Mouse (Mus musculus): ENCODE results near the gene Pllp. TPM values are rescaled to one million over a fixed set of nuclear protein-coding genes. Genes with fewer than 3 reads are reported as not detected.

Pllp gene
- polyA plus RNA-seq, 1 experiment from 2014 or later = 0.20 TPM

DNA sequence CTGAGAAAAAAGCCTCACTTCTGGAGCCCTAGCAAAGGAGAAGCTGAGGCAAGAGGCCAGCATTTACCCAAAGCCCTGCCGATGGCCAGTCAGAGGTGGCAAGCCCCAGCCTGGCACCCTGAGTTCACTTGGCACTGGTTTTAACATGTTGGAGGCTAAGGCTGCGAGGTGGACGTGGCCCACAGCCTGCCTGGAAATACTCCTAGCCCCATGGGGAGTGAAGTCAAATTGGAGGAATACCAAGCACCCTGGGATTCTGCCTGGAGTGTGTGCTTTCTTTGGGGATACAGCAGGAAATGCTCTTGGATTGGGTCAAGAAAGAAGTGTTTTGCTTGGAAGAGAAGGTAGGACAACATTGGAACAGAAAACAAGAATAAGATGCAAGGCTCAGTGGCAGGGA, 19.8 kb upstream of the Pllp start:
- no peaks in the 10 kb centered on the region for H3K9me3 ChIP-seq
- WGBS = 77% methylated on average over 3 of the region's 3 CpGs
- H3K4me1 ChIP-seq = 0 out of 2 replicates have a peak, but pooled peaks cover 3% of the 10 kb centered on the region
- H3K36me3 ChIP-seq (replicated peaks) = no peaks in the 10 kb centered on the region
- H3K27me3 ChIP-seq (ENCODE audit: poor library complexity, severe bottlenecking) = no peaks in the 10 kb centered on the region
- no peak overlapping the region for H3K4me3 ChIP-seq
- no peak for DNase-seq (ENCODE audit: extremely low spot score, low spot score)
- no peak overlapping the region for H3K27ac ChIP-seq

DNA sequence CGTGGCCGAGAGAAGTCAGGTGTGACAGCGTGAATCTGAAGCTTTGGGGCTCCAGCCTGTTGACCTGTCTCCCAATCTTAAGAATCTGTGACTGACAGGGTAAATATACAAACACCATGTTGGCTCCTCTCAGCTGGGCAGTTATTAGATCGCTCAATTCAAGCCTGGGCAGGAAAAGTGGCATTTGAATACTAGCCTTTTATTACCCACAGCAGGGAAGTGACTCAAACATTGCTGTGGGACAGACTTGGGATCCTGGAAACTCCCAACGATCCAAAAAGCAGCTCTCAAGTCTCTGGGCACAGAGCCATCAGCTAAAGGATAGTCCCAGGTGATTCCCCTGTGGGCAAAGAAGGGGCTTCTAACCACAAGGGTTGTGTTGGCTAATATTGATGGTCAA, 18.5 kb upstream of the Pllp start:
- 65% methylated on average over 5 of the region's 5 CpGs for WGBS
- H3K9me3 ChIP-seq = no peaks in the 10 kb centered on the region
- H3K4me1 ChIP-seq = peaks cover 8% of the 10 kb centered on the region
- DNase-seq (ENCODE audit: extremely low spot score, low spot score) = no peak
- no peak overlapping the region for H3K27ac ChIP-seq
- H3K4me3 ChIP-seq = no peak overlapping the region
- no peaks in the 10 kb centered on the region for H3K27me3 ChIP-seq (ENCODE audit: poor library complexity, severe bottlenecking)
- H3K36me3 ChIP-seq (replicated peaks) = no peaks in the 10 kb centered on the region

DNA sequence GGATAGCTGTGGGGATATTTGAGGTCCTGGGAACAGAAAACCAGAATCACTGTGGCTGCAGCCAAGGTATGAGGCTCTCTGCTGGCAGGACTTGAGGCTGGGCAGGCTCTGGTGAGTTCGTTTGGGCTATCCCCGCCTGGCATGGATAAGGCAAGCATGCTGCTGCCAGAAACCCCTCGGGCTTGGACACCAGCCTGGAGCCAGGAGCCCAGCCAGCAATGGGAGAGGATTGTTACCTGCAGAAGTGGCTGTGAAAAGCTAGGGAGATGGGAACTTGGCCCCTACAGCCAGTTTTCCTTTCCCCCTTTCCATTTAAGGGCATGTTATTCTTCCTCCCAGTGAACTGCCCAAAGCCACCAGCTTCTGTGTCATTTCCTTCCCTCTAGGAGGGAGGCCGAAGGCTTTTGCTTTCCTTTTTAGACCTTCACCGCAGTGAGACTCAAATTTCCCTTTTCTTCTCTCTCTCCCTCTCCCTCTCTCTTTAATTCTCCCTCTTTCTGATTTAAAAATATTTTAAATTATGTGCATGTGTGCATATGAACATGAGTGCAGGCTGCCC, 15.2 kb upstream of the Pllp start:
- 69% methylated on average over 5 of the region's 5 CpGs for WGBS
- no peaks in the 10 kb centered on the region for H3K9me3 ChIP-seq
- H3K36me3 ChIP-seq (replicated peaks) = no peaks in the 10 kb centered on the region
- H3K27ac ChIP-seq = 0 out of 2 replicates have a peak overlapping the region, but pooled peaks have one; percentile 30
- H3K4me1 ChIP-seq = peaks cover 13% of the 10 kb centered on the region
- no peak overlapping the region for H3K4me3 ChIP-seq
- no peak for DNase-seq (ENCODE audit: extremely low spot score, low spot score)
- no peaks in the 10 kb centered on the region for H3K27me3 ChIP-seq (ENCODE audit: poor library complexity, severe bottlenecking)

DNA sequence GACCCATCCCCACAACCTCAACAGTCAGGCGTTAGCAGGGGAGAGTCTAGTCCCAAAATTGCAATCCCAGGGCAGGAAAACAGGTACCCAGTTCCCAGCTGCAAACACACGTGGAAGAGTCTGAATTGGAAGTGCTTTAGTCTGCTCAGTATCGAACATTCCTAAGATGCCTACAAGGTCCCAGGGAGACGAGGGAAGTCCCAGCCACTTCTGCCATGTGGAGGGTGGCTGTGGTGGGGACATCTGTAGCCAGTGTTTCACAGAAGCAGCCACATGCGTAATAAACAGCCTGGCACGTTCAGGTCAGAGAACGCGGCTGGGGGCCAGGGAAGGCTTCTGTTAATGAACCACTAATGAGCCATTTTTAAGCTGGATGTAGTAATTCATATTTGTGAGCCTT, 14.3 kb upstream of the Pllp start:
- Histone ChIP-seq H3K27ac (no peak overlapping the region), H3K9me3 (no peaks in the 10 kb centered on the region), H3K4me3 (no peak overlapping the region), H3K27me3 (ENCODE audit: poor library complexity, severe bottlenecking) (peaks cover 6% of the 10 kb centered on the region), H3K36me3 (replicated peaks) (no peaks in the 10 kb centered on the region), H3K4me1 (peaks cover 19% of the 10 kb centered on the region)
- 65% methylated on average over 8 of the region's 8 CpGs for WGBS
- DNase-seq (ENCODE audit: extremely low spot score, low spot score) = no peak

DNA sequence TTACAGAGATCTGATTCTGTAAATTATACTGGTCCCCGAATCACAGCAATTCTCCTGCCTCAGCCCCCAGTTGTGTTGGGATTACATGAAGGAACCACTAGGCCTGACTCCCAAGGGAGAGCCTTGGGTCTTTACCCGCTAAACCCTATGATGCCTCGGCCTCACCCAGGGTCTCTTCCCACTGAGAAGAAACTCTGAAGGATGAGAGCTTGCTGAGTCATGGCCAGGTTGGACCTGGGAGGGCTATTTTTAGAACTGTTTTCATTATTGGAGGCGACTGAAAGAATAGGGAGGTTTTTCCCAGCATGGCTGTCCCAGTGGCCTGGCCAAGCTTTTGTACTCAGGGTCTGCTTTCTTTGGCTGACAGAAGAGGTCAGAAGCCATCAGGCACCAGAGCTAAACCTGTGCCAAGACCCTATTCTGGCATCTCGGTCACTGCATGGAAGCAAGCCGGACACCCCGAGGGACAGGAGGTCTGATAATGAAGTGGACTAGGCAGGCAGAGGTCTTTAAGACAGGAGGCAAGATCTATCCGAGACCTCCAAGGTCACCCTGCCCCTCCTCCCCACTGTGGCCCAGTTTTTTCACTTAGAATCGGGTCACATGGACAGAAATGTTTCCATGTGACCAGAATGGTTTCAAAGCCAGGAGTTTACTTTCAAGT, 10.8 kb upstream of the Pllp start:
- H3K27me3 ChIP-seq (ENCODE audit: poor library complexity, severe bottlenecking) = peaks cover 10% of the 10 kb centered on the region
- H3K9me3 ChIP-seq = no peaks in the 10 kb centered on the region
- no peak overlapping the region for H3K4me3 ChIP-seq
- WGBS = 84% methylated on average over 9 of the region's 9 CpGs
- H3K4me1 ChIP-seq = peaks cover 21% of the 10 kb centered on the region
- no peak for DNase-seq (ENCODE audit: extremely low spot score, low spot score)
- no peak overlapping the region for H3K27ac ChIP-seq
- no peaks in the 10 kb centered on the region for H3K36me3 ChIP-seq (replicated peaks)

DNA sequence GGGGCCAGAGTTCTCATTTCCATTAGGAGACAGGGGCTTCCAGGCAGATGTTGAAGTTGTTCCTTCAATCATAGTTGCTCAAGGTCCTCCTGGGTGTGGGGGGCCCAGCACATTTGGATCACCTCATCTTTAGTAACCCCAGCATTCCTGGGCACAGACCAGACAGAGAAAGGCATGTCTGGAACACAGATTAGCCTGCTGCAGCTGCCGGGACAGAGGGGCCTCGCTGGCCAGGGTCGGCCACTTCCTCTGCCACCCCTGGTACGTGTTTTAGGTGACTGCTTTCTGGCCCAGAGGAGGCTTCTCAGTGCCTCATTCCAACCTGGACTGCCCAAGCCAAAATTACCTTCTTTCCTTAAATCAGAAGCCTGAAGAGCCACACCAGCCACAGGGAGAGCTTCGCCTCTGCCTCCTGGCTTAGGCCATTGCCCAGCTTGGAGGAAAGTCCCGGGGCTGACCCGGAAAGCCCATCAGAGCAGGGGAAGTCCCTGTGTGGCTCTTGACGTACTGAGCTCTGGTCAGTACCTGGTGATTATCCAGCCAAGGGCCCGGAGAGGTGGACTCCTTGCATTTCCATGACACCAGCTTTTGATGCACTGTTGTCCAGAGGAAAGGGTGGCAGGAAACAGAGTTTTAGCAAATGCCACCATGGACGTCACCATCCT, 9.6 kb upstream of the Pllp start:
- Histone ChIP-seq H3K4me3 (no peak overlapping the region), H3K27me3 (ENCODE audit: poor library complexity, severe bottlenecking) (peaks cover 10% of the 10 kb centered on the region), H3K9me3 (no peaks in the 10 kb centered on the region), H3K27ac (no peak overlapping the region), H3K36me3 (replicated peaks) (no peaks in the 10 kb centered on the region), H3K4me1 (peaks cover 21% of the 10 kb centered on the region)
- whole genome bisulfite sequencing = 85% methylated on average over 10 of the region's 10 CpGs
- no peak for DNase-seq (ENCODE audit: extremely low spot score, low spot score)

DNA sequence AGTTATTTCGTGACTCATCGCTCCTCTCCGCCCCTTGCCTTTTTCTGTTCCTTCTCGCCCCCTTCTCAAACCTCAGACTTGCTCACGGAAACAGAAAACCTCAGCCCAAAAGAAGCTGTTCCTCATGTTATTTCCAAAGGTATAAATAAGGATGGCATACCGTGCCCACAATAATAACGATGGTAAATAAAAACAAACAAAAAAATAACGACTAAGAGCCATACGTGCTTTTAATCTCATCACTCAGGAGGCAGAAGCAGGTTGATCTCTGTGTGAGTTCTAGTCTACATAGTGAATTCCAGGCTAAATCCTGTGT, 8.5 kb upstream of the Pllp start:
- WGBS = 23% methylated on average over 9 of the region's 9 CpGs
- Histone ChIP-seq H3K4me1 (peaks cover 15% of the 10 kb centered on the region), H3K27me3 (ENCODE audit: poor library complexity, severe bottlenecking) (peaks cover 10% of the 10 kb centered on the region), H3K4me3 (peak overlapping the region; percentile 63), H3K27ac (peak overlapping the region; percentile 73), H3K36me3 (replicated peaks) (no peaks in the 10 kb centered on the region), H3K9me3 (no peaks in the 10 kb centered on the region)
- DNase-seq (ENCODE audit: extremely low spot score, low spot score) = no peak

DNA sequence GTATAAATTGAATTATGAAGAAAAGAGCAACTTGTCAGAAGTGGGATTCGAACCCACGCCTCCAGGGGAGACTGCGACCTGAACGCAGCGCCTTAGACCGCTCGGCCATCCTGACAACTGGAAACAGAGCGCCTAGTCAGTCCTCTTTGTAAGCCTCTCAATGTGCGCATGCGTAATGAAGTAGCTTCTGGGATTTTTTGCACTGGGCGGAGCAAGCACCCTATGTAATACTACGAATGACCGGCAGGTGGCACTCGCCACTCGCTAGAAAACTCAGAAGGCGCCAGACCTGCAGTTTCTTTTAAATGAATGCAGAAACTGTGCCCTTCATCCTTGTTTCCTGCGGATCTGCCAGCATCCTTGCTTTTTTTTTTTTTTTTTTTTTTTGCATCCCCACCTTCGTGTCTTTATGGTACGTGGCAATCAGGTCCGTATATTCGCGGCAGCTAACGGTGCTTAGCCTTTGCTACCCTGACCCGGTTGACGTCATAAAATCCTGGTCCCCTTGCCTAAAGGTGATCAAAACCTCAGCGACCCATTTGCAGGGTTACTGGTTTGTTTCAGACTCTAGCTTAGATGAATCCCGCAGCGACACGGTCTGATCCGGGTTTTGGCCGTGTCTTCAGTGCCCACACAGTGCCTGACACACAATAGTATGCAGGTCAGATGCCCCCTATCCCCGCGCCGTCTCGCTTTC, 8.0 kb upstream of the Pllp start:
- Histone ChIP-seq H3K36me3 (replicated peaks) (no peaks in the 10 kb centered on the region), H3K4me1 (peaks cover 15% of the 10 kb centered on the region), H3K9me3 (no peaks in the 10 kb centered on the region), H3K27ac (peak overlapping the region; percentile 73), H3K4me3 (peak overlapping the region; percentile 63), H3K27me3 (ENCODE audit: poor library complexity, severe bottlenecking) (peaks cover 10% of the 10 kb centered on the region)
- DNase-seq (ENCODE audit: extremely low spot score, low spot score) = peak; percentile 99
- WGBS = under 1% methylated on average over 35 of the region's 35 CpGs

DNA sequence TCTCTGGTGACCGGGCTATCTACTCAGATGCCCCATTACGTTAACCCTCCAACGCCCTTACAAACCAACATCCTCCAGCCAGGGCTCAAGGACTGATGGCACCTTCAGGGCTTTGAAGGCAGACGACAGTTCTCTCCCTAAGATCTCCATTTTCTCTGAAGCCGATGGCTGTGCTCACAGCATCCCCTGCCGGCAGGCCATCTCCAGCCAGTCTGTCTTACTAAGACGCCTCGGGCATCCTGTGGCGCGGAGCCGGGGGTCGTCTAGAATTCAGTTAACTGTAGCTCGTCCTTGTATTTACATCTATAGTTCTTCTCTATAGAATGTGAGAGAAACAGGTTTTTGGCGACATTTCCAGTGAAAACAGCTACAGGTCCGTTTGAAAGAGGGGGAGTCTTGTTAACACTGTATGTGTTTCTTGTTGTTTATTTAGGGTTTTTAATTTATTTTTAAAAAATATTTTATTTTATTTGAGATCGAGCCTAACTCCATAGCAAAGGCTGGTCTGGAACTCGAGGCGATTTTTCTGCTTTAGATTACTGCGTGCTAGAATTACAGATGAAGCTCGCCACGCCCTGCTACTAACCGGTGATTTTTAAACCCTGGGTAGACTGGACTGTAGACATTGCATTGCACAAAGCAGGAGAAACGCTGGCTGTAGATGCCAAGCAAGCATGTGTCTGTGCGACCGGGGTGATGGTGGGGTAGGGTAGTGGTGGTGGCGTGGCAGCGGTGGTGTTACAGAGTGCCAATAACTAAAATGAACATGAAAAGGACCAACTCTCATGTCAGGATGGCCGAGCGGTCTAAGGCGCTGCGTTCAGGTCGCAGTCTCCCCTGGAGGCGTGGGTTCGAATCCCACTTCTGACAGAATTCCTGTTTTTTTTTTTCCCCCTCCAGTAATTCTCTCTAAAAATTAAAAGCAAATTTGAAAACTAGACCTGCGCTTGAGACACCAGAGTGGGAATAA, 7.1 kb upstream of the Pllp start:
- H3K4me3 ChIP-seq = peak overlapping the region; percentile 63
- peaks cover 13% of the 10 kb centered on the region for H3K27me3 ChIP-seq (ENCODE audit: poor library complexity, severe bottlenecking)
- H3K4me1 ChIP-seq = peaks cover 15% of the 10 kb centered on the region
- WGBS = under 1% methylated on average over 35 of the region's 35 CpGs
- H3K9me3 ChIP-seq = no peaks in the 10 kb centered on the region
- DNase-seq (ENCODE audit: extremely low spot score, low spot score) = peak; percentile 88
- no peaks in the 10 kb centered on the region for H3K36me3 ChIP-seq (replicated peaks)
- peak overlapping the region; percentile 48 for H3K27ac ChIP-seq

DNA sequence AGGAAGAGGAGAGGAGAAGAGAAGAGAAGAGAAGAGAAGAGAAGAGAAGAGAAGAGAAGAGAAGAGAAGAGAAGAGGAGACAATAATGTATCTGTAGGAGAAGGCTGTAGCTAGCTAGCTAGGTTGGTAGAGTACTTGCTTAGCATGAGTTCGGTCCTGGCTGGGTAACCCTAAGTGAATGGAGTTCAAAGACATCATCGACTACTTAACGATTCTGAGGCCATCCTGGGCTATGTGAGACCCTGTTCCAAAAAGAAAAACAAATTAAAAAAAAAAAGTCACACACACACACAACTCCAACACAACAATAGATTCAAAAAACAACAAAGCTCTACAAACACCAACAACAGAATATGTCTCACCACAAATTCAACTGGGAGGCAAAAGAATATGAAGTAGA, 6.1 kb upstream of the Pllp start:
- WGBS = 74% methylated on average over 3 of the region's 3 CpGs
- no peak for DNase-seq (ENCODE audit: extremely low spot score, low spot score)
- H3K9me3 ChIP-seq = no peaks in the 10 kb centered on the region
- H3K36me3 ChIP-seq (replicated peaks) = no peaks in the 10 kb centered on the region
- H3K27me3 ChIP-seq (ENCODE audit: poor library complexity, severe bottlenecking) = peaks cover 23% of the 10 kb centered on the region
- H3K4me1 ChIP-seq = peaks cover 12% of the 10 kb centered on the region
- H3K4me3 ChIP-seq = peak overlapping the region; percentile 63
- no peak overlapping the region for H3K27ac ChIP-seq

DNA sequence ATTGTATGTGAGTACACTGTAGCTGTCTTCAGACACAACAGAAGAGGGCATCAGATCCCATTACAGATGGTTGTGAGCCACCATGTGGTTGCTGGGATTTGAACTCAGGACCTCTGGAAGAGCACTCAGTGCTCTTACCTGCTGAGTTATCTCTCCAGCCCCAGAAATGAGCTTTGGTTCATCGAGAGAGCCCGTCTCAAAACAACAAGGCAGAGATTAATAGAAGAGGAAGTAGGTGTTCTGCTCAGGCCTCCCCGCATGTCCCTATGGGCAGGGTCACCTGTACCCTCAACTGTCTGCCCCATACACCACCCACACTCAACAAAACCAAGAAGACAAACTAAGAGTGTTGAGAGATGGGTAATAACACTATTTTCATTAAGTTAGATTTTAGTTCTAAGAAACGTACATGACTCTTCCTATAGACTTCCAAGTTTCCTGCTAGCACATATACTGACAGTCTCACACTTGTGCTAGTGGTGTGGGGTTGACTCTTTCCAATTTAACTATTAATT, 4.4 kb upstream of the Pllp start:
- H3K4me3 ChIP-seq = no peak overlapping the region
- no peak overlapping the region for H3K27ac ChIP-seq
- no peaks in the 10 kb centered on the region for H3K36me3 ChIP-seq (replicated peaks)
- DNase-seq (ENCODE audit: extremely low spot score, low spot score) = peak; percentile 6
- 91% methylated on average over 4 of the region's 4 CpGs for WGBS
- no peaks in the 10 kb centered on the region for H3K9me3 ChIP-seq
- H3K27me3 ChIP-seq (ENCODE audit: poor library complexity, severe bottlenecking) = peaks cover 35% of the 10 kb centered on the region
- peaks cover 17% of the 10 kb centered on the region for H3K4me1 ChIP-seq

DNA sequence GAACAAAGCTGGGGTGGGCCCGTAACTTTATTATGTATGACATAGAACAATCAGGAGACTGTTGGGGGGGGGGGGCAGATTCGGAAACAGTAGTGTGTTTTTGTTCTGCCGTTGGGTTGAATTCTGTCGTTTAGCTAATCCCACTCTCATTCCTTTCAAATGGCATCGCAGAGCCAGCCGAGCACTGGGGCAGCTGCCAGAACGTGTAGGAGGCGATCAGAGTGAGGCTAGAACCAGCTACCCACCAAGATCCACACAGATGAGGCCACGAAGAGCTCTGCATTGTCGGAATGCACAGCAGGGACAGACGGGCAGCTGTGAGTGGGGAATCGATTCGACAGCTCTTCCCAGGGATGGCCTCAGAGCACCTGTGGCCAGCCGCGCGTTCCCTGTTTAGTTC, 3.3 kb upstream of the Pllp start:
- no peak overlapping the region for H3K27ac ChIP-seq
- WGBS = 77% methylated on average over 16 of the region's 16 CpGs
- DNase-seq (ENCODE audit: extremely low spot score, low spot score) = no peak
- no peak overlapping the region for H3K4me3 ChIP-seq
- H3K4me1 ChIP-seq = peaks cover 27% of the 10 kb centered on the region
- no peaks in the 10 kb centered on the region for H3K36me3 ChIP-seq (replicated peaks)
- peaks cover 41% of the 10 kb centered on the region for H3K27me3 ChIP-seq (ENCODE audit: poor library complexity, severe bottlenecking)
- no peaks in the 10 kb centered on the region for H3K9me3 ChIP-seq

All from forebrain, embryonic 10.5 days (tissue).